Mouse (Mus musculus) limb, embryonic 10.5 days (tissue): Measurements from ENCODE around the gene Mfap3. TPM values are rescaled to one million over a fixed set of nuclear protein-coding genes. Genes with fewer than 3 reads are reported as not detected.

ENCODE experiments used
- DNase-seq: peaks from one replicate; pipeline ENCODE4 v3.0.0-alpha.2; 2017; ENCODE audit warnings: low spot score
- H3K27ac ChIP-seq: fragments of 300-500 bp; sonication (generic); 2 replicates; pipeline ENCODE4 v1.5.1; 2016; ENCODE audit warnings: mild to moderate bottlenecking
- H3K27me3 ChIP-seq: fragments of 300-500 bp; sonication (generic); 2 replicates; pipeline ENCODE4 v1.6.1; 2016; ENCODE audit warnings: low read depth, mild to moderate bottlenecking; ENCODE audit not compliant: poor library complexity, severe bottlenecking
- H3K36me3 ChIP-seq: fragments of 300-500 bp; sonication (generic); 2 replicates; pipeline ENCODE4 v1.6.1; 2016; ENCODE audit warnings: mild to moderate bottlenecking, moderate library complexity
- H3K4me1 ChIP-seq: fragments of 300-500 bp; sonication (generic); 2 replicates; pipeline ENCODE4 v1.6.1; 2016
- H3K4me3 ChIP-seq: fragments of 300-500 bp; sonication (generic); 2 replicates; pipeline ENCODE4 v1.5.1; 2016; ENCODE audit warnings: mild to moderate bottlenecking, moderate library complexity
- H3K9me3 ChIP-seq: fragments of 300-500 bp; sonication (generic); replicated peaks from 2 replicates; pipeline ENCODE4 v1.6.1; 2016; ENCODE audit warnings: mild to moderate bottlenecking
- WGBS: fragments of 180-500 bp; shearing (Covaris S2); methylation state at CpG from one replicate; pipeline ENCODE4 v1.1.7; 2016; 5-methylcytosine and 5-hydroxymethylcytosine counted together
- polyA plus RNA-seq: library from polyadenylated mRNA; unstranded; fragments of >200 nt; fragmentation: Nextera tagmentation; extraction: Ambion mirVana; gene quantifications from 2 replicates; pipeline ENCODE4 v1.2.1, GENCODE M21; 2016

Mfap3 gene
- polyA plus RNA-seq, 1 experiment from 2014 or later: 47.7 TPM

GRCm38 (mm10) chr11:57515218-57515617 is 3.2 kb upstream of the Mfap3 start:
- no peaks in the 10 kb centered on the region for H3K9me3 ChIP-seq
- H3K4me1 ChIP-seq: peaks cover 15% of the 10 kb centered on the region
- no peak overlapping the region for H3K4me3 ChIP-seq
- WGBS: 93% methylated on average over 5 of the region's 5 CpGs
- no peak for DNase-seq
- H3K27ac ChIP-seq: no peak overlapping the region
- no peaks in the 10 kb centered on the region for H3K27me3 ChIP-seq
- peaks cover 34% of the 10 kb centered on the region for H3K36me3 ChIP-seq

GRCm38 (mm10) chr11:57516946-57517441 is 1.5 kb upstream of the Mfap3 start:
- Histone ChIP-seq H3K27me3 (no peaks in the 10 kb centered on the region), H3K36me3 (peaks cover 34% of the 10 kb centered on the region), H3K4me3 (no peak overlapping the region), H3K4me1 (peaks cover 15% of the 10 kb centered on the region), H3K27ac (no peak overlapping the region), H3K9me3 (no peaks in the 10 kb centered on the region)
- WGBS: 66% methylated on average over 5 of the region's 5 CpGs
- DNase-seq: no peak

DNA sequence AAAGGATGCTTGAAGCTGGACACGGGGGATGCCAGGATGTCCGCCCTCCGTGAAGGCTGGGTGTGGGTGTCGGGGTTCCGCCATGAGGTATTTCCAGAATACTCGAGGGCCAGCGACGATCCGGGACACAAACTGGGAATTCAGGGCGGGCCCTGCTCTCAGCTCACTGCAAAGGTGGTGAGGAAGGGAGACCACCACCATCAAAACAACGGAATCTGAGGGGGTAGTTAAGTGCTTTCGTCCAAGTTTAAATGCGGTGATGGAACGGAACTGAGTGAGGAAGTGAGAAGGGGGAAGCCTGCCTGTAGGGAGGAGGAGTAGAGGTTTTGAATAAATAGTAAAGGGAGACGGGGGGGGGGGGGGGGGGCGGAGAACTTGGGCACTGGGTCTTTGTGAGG is 286 bp downstream of the Mfap3 start:
- WGBS: under 1% methylated on average over 15 of the region's 16 CpGs
- Histone ChIP-seq H3K27me3 (no peaks in the 10 kb centered on the region), H3K4me3 (peak overlapping the region; percentile 87), H3K9me3 (no peaks in the 10 kb centered on the region), H3K27ac (peak overlapping the region; percentile 90), H3K36me3 (peaks cover 31% of the 10 kb centered on the region), H3K4me1 (peaks cover 15% of the 10 kb centered on the region)
- DNase-seq: no peak

GRCm38 (mm10) chr11:57519304-57519703 is 840 bp downstream of the Mfap3 start:
- Histone ChIP-seq H3K4me1 (peaks cover 15% of the 10 kb centered on the region), H3K4me3 (peak overlapping the region; percentile 87), H3K9me3 (no peaks in the 10 kb centered on the region), H3K27ac (peak overlapping the region; percentile 90; the same call in 1 of the 2 replicates), H3K27me3 (no peaks in the 10 kb centered on the region), H3K36me3 (peaks cover 31% of the 10 kb centered on the region)
- no peak for DNase-seq
- 77% methylated on average over 5 of the region's 5 CpGs for WGBS

GRCm38 (mm10) chr11:57521206-57521605 is 2.7 kb downstream of the Mfap3 start:
- H3K4me1 ChIP-seq: peaks cover 15% of the 10 kb centered on the region
- no peak overlapping the region for H3K27ac ChIP-seq
- peaks cover 31% of the 10 kb centered on the region for H3K36me3 ChIP-seq
- 98% methylated on average over 3 of the region's 3 CpGs for WGBS
- no peak for DNase-seq
- no peaks in the 10 kb centered on the region for H3K27me3 ChIP-seq
- no peaks in the 10 kb centered on the region for H3K9me3 ChIP-seq
- H3K4me3 ChIP-seq: no peak overlapping the region

DNA sequence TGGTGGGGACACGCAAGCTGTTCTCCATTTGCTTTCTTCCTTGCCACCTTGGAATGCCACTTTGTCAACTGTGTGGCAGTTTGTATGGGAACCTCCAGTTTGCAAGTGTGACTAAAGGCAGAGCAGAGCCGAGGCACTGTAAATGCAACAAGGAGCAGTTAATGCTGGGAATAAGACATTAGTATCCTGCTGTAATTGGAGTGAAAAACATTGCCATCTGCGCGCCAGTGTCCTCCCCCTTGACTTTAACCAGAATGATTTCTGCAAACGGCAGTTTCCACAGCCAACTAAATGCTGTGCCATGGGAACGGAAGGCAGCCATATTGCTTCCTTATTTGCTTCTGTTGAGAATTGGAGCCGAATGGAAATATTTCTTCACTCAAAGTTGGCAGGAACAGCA is 3.6 kb downstream of the Mfap3 start:
- Histone ChIP-seq H3K27me3 (no peaks in the 10 kb centered on the region), H3K4me3 (no peak overlapping the region), H3K27ac (no peak overlapping the region), H3K9me3 (no peaks in the 10 kb centered on the region), H3K4me1 (peaks cover 12% of the 10 kb centered on the region), H3K36me3 (peaks cover 31% of the 10 kb centered on the region)
- WGBS: 92% methylated on average over 7 of the region's 7 CpGs
- DNase-seq: no peak

GRCm38 (mm10) chr11:57523418-57523817 is 5.0 kb downstream of the Mfap3 start:
- no peak for DNase-seq
- no peak overlapping the region for H3K27ac ChIP-seq
- H3K9me3 ChIP-seq: no peaks in the 10 kb centered on the region
- H3K36me3 ChIP-seq: peaks cover 41% of the 10 kb centered on the region
- peaks cover 5% of the 10 kb centered on the region for H3K4me1 ChIP-seq
- no peak overlapping the region for H3K4me3 ChIP-seq
- H3K27me3 ChIP-seq: no peaks in the 10 kb centered on the region
- WGBS: 92% methylated on average over 3 of the region's 3 CpGs

- peaks cover 52% of the 10 kb centered on the region for H3K36me3 ChIP-seq
- no peak overlapping the region for H3K27ac ChIP-seq
- no peaks in the 10 kb centered on the region for H3K9me3 ChIP-seq
- H3K4me1 ChIP-seq: no peaks in the 10 kb centered on the region
- no peak overlapping the region for H3K4me3 ChIP-seq
- no peak for DNase-seq
- no peaks in the 10 kb centered on the region for H3K27me3 ChIP-seq
These were observed 6.1 kb downstream of the Mfap3 start for GRCm38 (mm10) chr11:57524597-57524996.

GRCm38 (mm10) chr11:57525900-57526299 is 7.4 kb downstream of the Mfap3 start:
- no peak overlapping the region for H3K27ac ChIP-seq
- H3K4me1 ChIP-seq: no peaks in the 10 kb centered on the region
- WGBS: 91% methylated on average over 3 of the region's 3 CpGs
- no peak for DNase-seq
- H3K27me3 ChIP-seq: no peaks in the 10 kb centered on the region
- H3K4me3 ChIP-seq: no peak overlapping the region
- H3K36me3 ChIP-seq: peaks cover 55% of the 10 kb centered on the region
- no peaks in the 10 kb centered on the region for H3K9me3 ChIP-seq

DNA sequence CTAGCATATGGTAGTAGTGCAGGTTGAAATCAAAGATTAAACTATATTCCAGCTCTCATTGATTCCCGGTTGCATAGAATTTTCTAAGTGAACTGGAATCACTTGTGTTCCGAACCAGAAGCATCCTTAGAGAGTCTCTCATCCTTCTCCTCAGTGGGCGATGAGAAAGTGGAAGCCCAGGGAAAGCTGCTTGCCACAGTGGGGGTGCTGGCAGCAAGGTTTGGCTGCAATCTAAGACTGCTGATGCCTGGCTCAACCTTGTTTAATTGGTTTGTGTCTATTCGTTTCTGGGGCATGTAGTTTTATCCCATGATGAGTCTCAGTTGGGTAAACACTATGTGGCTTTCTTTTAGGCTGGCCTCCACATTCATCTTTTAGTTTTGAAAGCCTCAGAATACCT is 9.0 kb downstream of the Mfap3 start:
- no peaks in the 10 kb centered on the region for H3K9me3 ChIP-seq
- H3K4me1 ChIP-seq: no peaks in the 10 kb centered on the region
- WGBS: 86% methylated on average over 4 of the region's 4 CpGs
- H3K27ac ChIP-seq: no peak overlapping the region
- peaks cover 56% of the 10 kb centered on the region for H3K36me3 ChIP-seq
- H3K4me3 ChIP-seq: no peak overlapping the region
- no peak for DNase-seq
- H3K27me3 ChIP-seq: no peaks in the 10 kb centered on the region

DNA sequence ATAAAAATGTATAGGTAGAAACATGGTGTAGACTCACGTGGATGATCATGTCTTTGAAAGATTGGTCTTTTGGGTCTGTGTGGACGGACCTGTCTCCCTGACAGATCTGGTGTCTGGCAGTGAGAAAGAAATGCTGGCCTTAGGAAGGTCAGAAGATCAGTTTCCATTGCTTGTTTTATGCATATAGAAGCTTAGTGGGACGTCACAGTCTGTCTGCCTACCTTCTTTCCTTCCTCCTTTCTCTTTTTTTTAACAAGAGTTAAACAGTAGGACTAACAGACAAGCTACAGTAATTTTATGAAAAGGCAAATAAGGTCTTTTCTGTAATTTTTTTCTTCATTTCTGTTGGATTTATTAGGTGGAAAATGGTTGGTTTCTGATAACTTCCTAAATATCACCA is 10.6 kb downstream of the Mfap3 start:
- Histone ChIP-seq H3K27ac (no peak overlapping the region), H3K36me3 (peaks cover 65% of the 10 kb centered on the region), H3K27me3 (no peaks in the 10 kb centered on the region), H3K4me1 (no peaks in the 10 kb centered on the region), H3K4me3 (no peak overlapping the region), H3K9me3 (no peaks in the 10 kb centered on the region)
- 91% methylated on average over 3 of the region's 3 CpGs for WGBS
- no peak for DNase-seq

DNA sequence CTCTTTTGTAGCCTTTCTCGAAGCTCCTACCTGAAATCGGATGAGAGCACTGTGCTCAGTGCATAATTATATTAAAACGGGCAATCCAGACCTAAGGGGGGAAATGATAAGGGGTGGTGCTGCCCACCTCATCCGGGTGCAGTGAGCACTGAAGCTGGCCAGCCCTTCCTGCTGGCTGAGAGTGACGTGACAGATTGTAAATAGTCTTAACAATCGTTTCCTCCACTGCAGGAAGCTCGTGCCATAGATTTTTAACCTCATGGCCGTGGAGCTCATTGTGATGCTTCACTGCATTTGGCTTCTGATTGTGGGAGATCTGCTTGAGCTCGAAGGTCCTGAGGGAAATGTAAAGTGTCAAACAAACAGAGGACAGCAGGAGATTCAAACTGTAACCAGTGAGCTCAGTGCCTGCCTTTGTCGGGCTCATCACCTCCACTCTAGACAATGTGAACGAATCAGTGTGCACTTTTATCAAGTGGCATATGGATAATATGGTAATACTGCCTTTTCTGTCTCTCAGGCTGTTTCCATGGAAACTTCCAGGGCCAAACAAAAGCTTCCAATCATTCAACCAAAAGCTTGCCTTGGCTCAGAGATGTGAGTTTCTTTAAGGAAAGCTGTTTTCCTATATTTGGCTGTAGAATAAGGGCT is 13.0 kb downstream of the Mfap3 start:
- DNase-seq: no peak
- Histone ChIP-seq H3K27me3 (no peaks in the 10 kb centered on the region), H3K27ac (no peak overlapping the region), H3K36me3 (peaks cover 72% of the 10 kb centered on the region), H3K9me3 (no peaks in the 10 kb centered on the region), H3K4me1 (no peaks in the 10 kb centered on the region), H3K4me3 (no peak overlapping the region)
- 83% methylated on average over 11 of the region's 11 CpGs for WGBS

GRCm38 (mm10) chr11:57532306-57532705 is 13.8 kb downstream of the Mfap3 start:
- Histone ChIP-seq H3K27ac (no peak overlapping the region), H3K4me3 (no peak overlapping the region), H3K27me3 (no peaks in the 10 kb centered on the region), H3K9me3 (no peaks in the 10 kb centered on the region), H3K36me3 (peaks cover 72% of the 10 kb centered on the region), H3K4me1 (no peaks in the 10 kb centered on the region)
- 92% methylated on average over 4 of the region's 4 CpGs for WGBS
- no peak for DNase-seq

GRCm38 (mm10) chr11:57535912-57536311 is 17.4 kb downstream of the Mfap3 start:
- no peak overlapping the region for H3K4me3 ChIP-seq
- H3K27ac ChIP-seq: no peak overlapping the region
- H3K4me1 ChIP-seq: no peaks in the 10 kb centered on the region
- H3K9me3 ChIP-seq: no peaks in the 10 kb centered on the region
- WGBS: 96% methylated on average over 5 of the region's 5 CpGs
- no peak for DNase-seq
- H3K27me3 ChIP-seq: no peaks in the 10 kb centered on the region
- H3K36me3 ChIP-seq: peaks cover 38% of the 10 kb centered on the region
